Mouse (Mus musculus) ZHBTc4 (cell line): ENCODE data around the gene Ankrd17.

Source experiments
- DNase-seq: peaks from one replicate; pipeline ENCODE4 v3.0.0-alpha.2; 2011; ENCODE audit warnings: low read depth, low spot score

Ankrd17 gene

GRCm38 (mm10) chr5:90366121-90367066 is at the start of gene Ankrd17:
Ankrd17 (minus strand) TSS chr5:90366577.
- peak; percentile 97 for DNase-seq

GRCm38 (mm10) chr5:90414925-90415295 is 48.5 kb upstream of the Ankrd17 start:
- no peak for DNase-seq

GRCm38 (mm10) chr5:90414142-90414924 is 48.0 kb upstream of the Ankrd17 start:
- DNase-seq, result no peak

GRCm38 (mm10) chr5:90405210-90405609 is 38.8 kb upstream of the Ankrd17 start:
- no peak for DNase-seq

- peak; percentile 10 for DNase-seq
Observed at GRCm38 (mm10) chr5:90396817-90397216, 30.4 kb upstream of the Ankrd17 start.

- no peak for DNase-seq
Observed at GRCm38 (mm10) chr5:90394322-90394721, 27.9 kb upstream of the Ankrd17 start.

GRCm38 (mm10) chr5:90393764-90394163 is 27.4 kb upstream of the Ankrd17 start:
- no peak for DNase-seq

GRCm38 (mm10) chr5:90383080-90383479 is 16.7 kb upstream of the Ankrd17 start:
- peak; percentile 77 for DNase-seq

GRCm38 (mm10) chr5:90381458-90381857 is 15.1 kb upstream of the Ankrd17 start:
- no peak for DNase-seq

- no peak for DNase-seq
Observed at GRCm38 (mm10) chr5:90373708-90374107, 7.3 kb upstream of the Ankrd17 start.

- DNase-seq, result no peak
Observed at GRCm38 (mm10) chr5:90370401-90370800, 4.0 kb upstream of the Ankrd17 start.

GRCm38 (mm10) chr5:90367067-90367303 is 608 bp upstream of the Ankrd17 start, which contains the start of gene Gm9958:
Gm9958 (plus strand) TSS chr5:90367204.
- no peak for DNase-seq

- peak; percentile 78 for DNase-seq
Observed at GRCm38 (mm10) chr5:90365141-90365951, 1.0 kb downstream of the Ankrd17 start.

GRCm38 (mm10) chr5:90364526-90364925 is 1.9 kb downstream of the Ankrd17 start:
- DNase-seq, result peak; percentile 60

GRCm38 (mm10) chr5:90355824-90356223 is 10.6 kb downstream of the Ankrd17 start:
- DNase-seq, result no peak

- DNase-seq, result peak; percentile 12
Observed at GRCm38 (mm10) chr5:90353552-90354317, 12.6 kb downstream of the Ankrd17 start.

GRCm38 (mm10) chr5:90346877-90347276 is 19.5 kb downstream of the Ankrd17 start:
- DNase-seq, result no peak

GRCm38 (mm10) chr5:90340847-90341246 is 25.5 kb downstream of the Ankrd17 start:
- DNase-seq, result no peak

GRCm38 (mm10) chr5:90339953-90340343 is 26.4 kb downstream of the Ankrd17 start:
- no peak for DNase-seq

GRCm38 (mm10) chr5:90339129-90339952 is 27.0 kb downstream of the Ankrd17 start:
- DNase-seq, result peak; percentile 31
